Mouse (Mus musculus): ENCODE measurements at regions not wholly inside any gene's neighbourhood (a gene's known extent, or its start where the extent isn't known, plus 50 kb on each side); places are given as distances from the start of the nearest gene placed in this dataset.

DNA sequence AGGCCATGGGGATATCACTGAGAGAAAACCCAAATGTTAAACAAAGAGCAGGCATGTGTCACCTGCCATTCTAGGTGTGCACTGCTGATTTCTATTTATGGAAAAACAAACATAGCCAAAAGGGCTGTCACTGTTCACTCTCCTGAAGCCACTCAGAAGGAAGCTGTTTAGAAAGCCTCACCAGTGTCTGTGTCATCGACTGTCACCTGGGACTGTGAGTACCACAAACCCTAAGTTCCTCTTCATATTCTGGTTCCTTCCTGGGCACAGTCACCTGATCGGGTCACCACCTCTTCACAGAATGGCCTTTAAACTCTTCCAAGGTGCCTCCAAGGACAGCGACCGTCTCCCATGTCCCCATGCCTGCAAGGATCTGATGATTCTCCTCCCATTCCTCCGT is 183.5 kb downstream of the Sptssa start:
- H3K27ac ChIP-seq (replicated peaks) = no peak overlapping the region
- no peak overlapping the region for H3K4me2 ChIP-seq
- H3K4me3 ChIP-seq = no peak overlapping the region
- WGBS = 78% methylated on average over 5 of the region's 5 CpGs
- no peaks in the 10 kb centered on the region for H3K4me1 ChIP-seq (replicated peaks)
- no peaks in the 10 kb centered on the region for H3K9me3 ChIP-seq
- H3K27me3 ChIP-seq = no peaks in the 10 kb centered on the region; the same call in 1 of the 2 replicates
- H3K36me3 ChIP-seq = no peaks in the 10 kb centered on the region
- ATAC-seq (ENCODE audit: low read depth) = no peak
- H3K9ac ChIP-seq = no peak overlapping the region

DNA sequence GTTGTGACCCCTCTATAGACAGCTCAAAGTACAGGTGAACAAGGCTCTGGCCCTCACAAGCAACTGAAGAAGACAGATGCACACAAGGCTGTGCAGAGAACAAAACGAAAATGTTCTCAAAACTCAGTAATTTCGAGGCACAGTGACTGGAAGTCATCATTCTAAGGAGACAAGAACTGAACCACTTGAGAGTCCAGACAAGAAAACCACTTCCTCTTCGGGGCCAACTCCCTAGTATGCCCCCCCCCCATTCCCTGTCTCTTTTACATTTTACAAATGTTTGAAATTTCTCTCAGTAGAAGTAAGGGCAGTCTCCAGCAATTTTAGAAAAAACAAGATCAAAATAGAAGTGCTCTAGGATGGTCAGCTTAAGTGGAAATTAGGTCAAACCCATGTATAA is 184.0 kb downstream of the Sptssa start:
- no peak overlapping the region for H3K4me2 ChIP-seq
- H3K27ac ChIP-seq (replicated peaks) = no peak overlapping the region
- H3K36me3 ChIP-seq = no peaks in the 10 kb centered on the region
- ATAC-seq (ENCODE audit: low read depth) = no peak
- H3K9ac ChIP-seq = no peak overlapping the region
- H3K9me3 ChIP-seq = no peaks in the 10 kb centered on the region
- no peaks in the 10 kb centered on the region; the same call in 1 of the 2 replicates for H3K27me3 ChIP-seq
- no peaks in the 10 kb centered on the region for H3K4me1 ChIP-seq (replicated peaks)
- 82% methylated on average over 3 of the region's 3 CpGs for WGBS
- no peak overlapping the region for H3K4me3 ChIP-seq

DNA sequence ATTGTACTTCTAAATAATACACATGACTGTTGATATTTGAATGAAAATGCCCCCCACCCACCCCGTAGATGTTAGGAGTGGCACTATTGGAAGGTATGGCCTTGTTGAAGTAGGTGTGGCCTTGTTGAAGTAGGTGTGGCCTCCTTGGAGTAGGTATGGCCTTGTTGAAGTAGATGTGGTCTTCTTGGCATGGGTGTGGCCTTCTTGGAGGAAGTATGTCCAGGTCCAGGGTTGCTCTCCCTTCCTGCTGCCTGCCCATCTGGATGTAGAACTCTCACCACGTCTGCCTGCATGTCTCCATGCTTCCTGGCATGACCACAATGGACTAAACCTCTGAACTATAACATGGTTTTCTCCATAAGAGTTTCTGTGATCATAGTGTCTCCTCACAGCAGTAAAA is 188.7 kb downstream of the Sptssa start:
- WGBS = 84% methylated on average over 2 of the region's 2 CpGs

DNA sequence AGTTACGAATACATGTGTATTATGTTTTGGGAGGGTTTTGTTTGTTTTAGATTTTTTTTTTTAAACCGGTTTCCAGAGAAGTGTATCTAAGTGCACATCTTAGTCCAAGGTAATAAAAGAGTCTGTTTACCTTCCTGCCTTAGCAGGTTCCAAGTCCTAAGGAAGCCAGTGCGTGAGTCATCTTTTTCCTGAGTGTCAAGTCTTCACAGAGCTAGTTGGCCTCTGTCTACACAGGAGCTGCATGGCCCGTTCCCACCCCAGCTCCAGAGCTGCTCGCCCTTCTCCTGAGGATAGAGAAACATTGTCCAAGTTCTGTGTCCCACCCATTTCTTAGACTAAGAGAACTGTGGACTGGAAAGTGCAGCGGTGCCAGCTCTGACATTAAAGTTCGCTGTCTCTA is 192.6 kb downstream of the Sptssa start:
- WGBS = 80% methylated on average over 7 of the region's 7 CpGs
- no peaks in the 10 kb centered on the region for H3K27me3 ChIP-seq
- no peak overlapping the region for H3K4me2 ChIP-seq
- no peak for ATAC-seq (ENCODE audit: low read depth)
- H3K27ac ChIP-seq (replicated peaks) = no peak overlapping the region
- no peak overlapping the region for H3K4me3 ChIP-seq
- no peaks in the 10 kb centered on the region for H3K36me3 ChIP-seq
- no peak overlapping the region for H3K9ac ChIP-seq
- H3K9me3 ChIP-seq = no peaks in the 10 kb centered on the region
- no peaks in the 10 kb centered on the region for H3K4me1 ChIP-seq (replicated peaks)

More for the DNA sequence above, 188.7 kb downstream of the Sptssa start:
- no peak for ATAC-seq (ENCODE audit: low read depth)
- Histone ChIP-seq H3K4me1 (replicated peaks) (no peaks in the 10 kb centered on the region), H3K36me3 (no peaks in the 10 kb centered on the region), H3K9me3 (no peaks in the 10 kb centered on the region), H3K27me3 (no peaks in the 10 kb centered on the region), H3K9ac (no peak overlapping the region), H3K4me3 (no peak overlapping the region), H3K4me2 (no peak overlapping the region), H3K27ac (replicated peaks) (no peak overlapping the region)

DNA sequence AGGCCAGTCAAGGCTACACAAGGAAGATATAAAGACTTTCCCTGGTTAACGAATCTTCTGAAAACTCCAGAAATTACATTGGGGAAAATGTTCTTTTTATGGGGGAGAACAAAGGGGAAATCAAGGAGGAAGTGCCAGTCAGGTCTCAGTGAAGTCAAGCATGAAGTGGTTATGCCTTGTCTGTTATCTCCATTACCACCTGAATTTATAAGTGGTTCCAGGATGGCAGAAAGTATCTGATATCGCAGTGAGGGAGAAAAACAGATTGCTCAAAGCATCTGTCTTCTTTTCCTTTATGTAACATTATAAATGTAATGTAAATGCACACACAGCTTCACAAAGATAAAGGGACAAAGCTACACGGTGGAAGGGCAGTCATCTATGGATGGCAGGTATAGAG is 195.0 kb downstream of the Sptssa start:
- H3K4me2 ChIP-seq = no peak overlapping the region
- H3K36me3 ChIP-seq = no peaks in the 10 kb centered on the region
- H3K4me3 ChIP-seq = no peak overlapping the region
- 81% methylated on average over 3 of the region's 3 CpGs for WGBS
- H3K27me3 ChIP-seq = no peaks in the 10 kb centered on the region
- H3K4me1 ChIP-seq (replicated peaks) = no peaks in the 10 kb centered on the region
- ATAC-seq (ENCODE audit: low read depth) = no peak
- no peaks in the 10 kb centered on the region for H3K9me3 ChIP-seq
- no peak overlapping the region for H3K9ac ChIP-seq
- H3K27ac ChIP-seq (replicated peaks) = no peak overlapping the region

DNA sequence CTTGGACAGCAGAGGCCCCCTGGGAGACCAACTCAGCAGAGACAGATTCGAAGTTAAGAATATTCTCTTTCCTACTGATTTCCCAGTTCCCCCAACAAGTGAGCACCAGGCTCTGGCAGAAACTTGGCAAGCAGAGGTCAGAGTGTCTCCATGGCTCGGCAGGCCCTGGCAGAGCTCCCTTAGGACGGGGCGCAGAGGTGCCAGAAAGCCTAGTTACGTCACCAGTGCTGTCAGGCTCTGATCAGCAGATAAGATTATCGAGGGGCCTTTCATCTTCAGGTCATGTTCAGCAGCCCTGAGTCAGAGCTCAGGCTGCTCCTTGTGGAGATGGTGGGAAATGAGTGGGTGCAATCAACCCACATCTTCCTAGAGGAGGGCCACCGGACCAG is 196.2 kb downstream of the Sptssa start:
- WGBS = 88% methylated on average over 7 of the region's 7 CpGs
- no peak for ATAC-seq (ENCODE audit: low read depth)
- Histone ChIP-seq H3K4me1 (replicated peaks) (no peaks in the 10 kb centered on the region), H3K36me3 (no peaks in the 10 kb centered on the region), H3K27ac (replicated peaks) (no peak overlapping the region), H3K9ac (no peak overlapping the region), H3K4me3 (no peak overlapping the region), H3K27me3 (no peaks in the 10 kb centered on the region), H3K4me2 (no peak overlapping the region), H3K9me3 (no peaks in the 10 kb centered on the region)

DNA sequence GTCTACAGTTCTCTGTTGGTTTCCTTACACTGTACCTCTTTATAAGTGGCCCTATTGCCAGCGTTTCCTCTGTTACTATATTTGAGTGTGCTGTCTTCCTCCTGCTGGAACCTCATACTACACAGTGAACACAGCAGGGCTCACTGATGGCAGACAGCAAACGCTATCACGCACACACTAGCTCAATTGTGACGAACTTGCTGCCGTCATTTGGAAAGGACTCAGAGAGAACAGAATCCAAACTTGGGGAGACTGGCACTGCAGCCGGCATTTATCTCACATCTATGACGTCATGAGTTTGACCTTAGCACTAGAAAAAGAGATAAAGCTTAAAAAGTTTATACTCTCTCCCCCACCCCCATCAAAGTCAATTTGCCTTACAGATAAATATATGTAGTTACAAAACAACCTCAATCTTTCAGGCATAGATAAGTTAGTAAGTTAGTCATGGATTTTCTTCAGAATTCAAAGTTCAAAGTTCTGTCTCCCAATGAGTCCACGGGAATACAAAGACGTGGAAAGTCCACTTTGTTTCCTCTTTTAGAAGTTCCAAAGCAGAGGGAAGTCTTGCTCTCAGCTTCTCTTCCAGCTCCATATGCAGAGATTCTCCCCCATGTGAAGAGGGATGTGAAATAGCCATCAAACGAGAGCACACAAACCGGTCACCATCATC is 196.8 kb downstream of the Sptssa start:
- H3K4me2 ChIP-seq = no peak overlapping the region

DNA sequence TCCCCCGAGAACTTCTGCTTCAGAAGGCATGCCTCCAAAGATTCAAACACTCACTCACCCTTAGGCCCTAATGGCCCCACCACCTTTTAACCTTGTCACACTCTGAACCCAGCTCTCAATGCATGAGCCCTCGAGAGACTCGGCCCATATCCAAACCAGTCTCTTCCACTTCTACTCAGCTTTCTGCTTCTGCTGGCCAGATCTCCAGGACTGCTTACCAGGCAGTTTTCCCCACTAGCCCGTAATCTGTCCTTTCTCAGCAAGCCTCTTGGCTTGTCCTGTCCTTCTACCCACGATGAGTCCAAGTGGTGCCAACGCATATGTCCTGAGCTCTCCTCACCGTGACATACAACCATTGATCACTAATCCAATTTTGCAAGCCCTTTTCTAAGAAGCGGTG is 199.6 kb downstream of the Sptssa start:
- WGBS = 88% methylated on average over 8 of the region's 8 CpGs
- no peak overlapping the region for H3K27ac ChIP-seq (replicated peaks)
- H3K4me2 ChIP-seq = no peak overlapping the region
- H3K9me3 ChIP-seq = no peaks in the 10 kb centered on the region
- no peaks in the 10 kb centered on the region for H3K27me3 ChIP-seq
- H3K4me1 ChIP-seq (replicated peaks) = no peaks in the 10 kb centered on the region
- H3K9ac ChIP-seq = no peak overlapping the region
- no peak overlapping the region for H3K4me3 ChIP-seq
- no peak for ATAC-seq (ENCODE audit: low read depth)
- H3K36me3 ChIP-seq = no peaks in the 10 kb centered on the region

More for the DNA sequence above, 196.8 kb downstream of the Sptssa start:
- no peak overlapping the region for H3K27ac ChIP-seq (replicated peaks)
- H3K4me3 ChIP-seq = no peak overlapping the region
- H3K4me1 ChIP-seq (replicated peaks) = no peaks in the 10 kb centered on the region
- 85% methylated on average over 11 of the region's 11 CpGs for WGBS
- no peaks in the 10 kb centered on the region for H3K36me3 ChIP-seq
- no peaks in the 10 kb centered on the region for H3K9me3 ChIP-seq
- H3K27me3 ChIP-seq = no peaks in the 10 kb centered on the region
- no peak for ATAC-seq (ENCODE audit: low read depth)
- no peak overlapping the region for H3K9ac ChIP-seq

DNA sequence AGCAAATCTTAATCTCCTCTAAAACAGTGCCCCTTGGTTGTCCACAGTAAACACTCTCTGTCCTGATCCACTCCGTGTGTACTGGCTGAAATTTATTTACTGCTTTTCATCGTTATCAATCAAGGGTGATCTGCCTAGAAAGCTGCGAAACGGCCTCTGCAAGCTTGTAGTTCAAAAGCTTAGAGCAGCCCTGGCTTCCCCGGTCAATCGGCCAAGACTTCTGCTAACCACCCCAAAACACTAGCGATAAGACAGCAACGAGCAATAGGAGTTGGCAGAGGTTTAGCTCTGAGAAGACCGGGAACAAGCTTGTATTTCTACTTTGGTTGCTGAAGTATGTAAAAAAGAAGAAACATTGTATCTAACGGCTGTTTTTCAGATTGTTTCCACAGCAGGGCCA is 201.8 kb downstream of the Sptssa start:
- H3K4me2 ChIP-seq = no peak overlapping the region
- peaks cover 10% of the 10 kb centered on the region for H3K4me1 ChIP-seq (replicated peaks)
- H3K27me3 ChIP-seq = no peaks in the 10 kb centered on the region
- no peak overlapping the region for H3K9ac ChIP-seq
- no peak overlapping the region for H3K4me3 ChIP-seq
- no peak for ATAC-seq (ENCODE audit: low read depth)
- no peaks in the 10 kb centered on the region for H3K36me3 ChIP-seq
- no peak overlapping the region for H3K27ac ChIP-seq (replicated peaks)
- 81% methylated on average over 10 of the region's 10 CpGs for WGBS
- H3K9me3 ChIP-seq = no peaks in the 10 kb centered on the region

DNA sequence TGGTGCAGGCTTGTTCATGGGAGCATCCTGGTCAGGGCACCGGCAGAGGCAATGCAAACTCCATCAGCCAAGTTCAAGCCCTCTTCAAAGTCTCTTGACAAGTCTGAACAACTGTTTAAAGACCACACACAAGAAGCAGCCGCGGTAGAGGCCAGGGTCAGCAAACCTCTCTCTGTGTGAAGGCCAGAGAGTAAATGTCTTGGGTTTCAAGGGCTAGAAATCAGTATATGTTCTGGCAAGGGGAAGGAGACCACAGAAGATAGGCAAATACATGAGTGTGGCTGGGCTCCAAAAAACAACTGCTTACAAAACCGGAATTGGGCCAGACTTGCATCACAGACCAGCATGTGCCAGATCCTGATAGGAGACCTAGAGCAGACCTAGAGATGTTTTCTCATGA is 203.0 kb downstream of the Sptssa start:
- Histone ChIP-seq H3K9ac (no peak overlapping the region), H3K9me3 (no peaks in the 10 kb centered on the region), H3K36me3 (no peaks in the 10 kb centered on the region), H3K4me3 (no peak overlapping the region), H3K4me2 (no peak overlapping the region), H3K27ac (replicated peaks) (no peak overlapping the region), H3K4me1 (replicated peaks) (peaks cover 12% of the 10 kb centered on the region), H3K27me3 (no peaks in the 10 kb centered on the region)
- ATAC-seq (ENCODE audit: low read depth) = no peak
- WGBS = 88% methylated on average over 4 of the region's 4 CpGs

DNA sequence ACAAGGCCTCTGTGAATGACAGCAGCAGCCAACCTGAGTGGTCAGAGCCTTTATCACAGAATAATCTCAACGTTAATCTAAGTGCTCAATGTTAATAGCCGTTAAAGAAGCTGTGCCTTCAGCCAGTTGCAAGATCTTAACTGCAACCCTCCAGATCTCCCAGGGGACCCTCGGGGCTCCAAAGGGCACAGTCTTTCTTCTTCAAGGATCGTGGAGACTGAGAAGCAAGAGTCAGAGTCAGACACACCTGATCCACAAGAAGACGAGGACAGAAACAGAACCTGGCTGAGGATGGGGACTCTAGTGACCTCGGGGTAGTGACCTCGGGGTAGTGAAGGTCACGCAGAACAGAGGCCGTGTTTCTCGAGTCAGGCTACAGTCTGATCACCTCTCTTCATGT is 206.0 kb downstream of the Sptssa start:
- 73% methylated on average over 10 of the region's 10 CpGs for WGBS
- ATAC-seq (ENCODE audit: low read depth) = no peak

DNA sequence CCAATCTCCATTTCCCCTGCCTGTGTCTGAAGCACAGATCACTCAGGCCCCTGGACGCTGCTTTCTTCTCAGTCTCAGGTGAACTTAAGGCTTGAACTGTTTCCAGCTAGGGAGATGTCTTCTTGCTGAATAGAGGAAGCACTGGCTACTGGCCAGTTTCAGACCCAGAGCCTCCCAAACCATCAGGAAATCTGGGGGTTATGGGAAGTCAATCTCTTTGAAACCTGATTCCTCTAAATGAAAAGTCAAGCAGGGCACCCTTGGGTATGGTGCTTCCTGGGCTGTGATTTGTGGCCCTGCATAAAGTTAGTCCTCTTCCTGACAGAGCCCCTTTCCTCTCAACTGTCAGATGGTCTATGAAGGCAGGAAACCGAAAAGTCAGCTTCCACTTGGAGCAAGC is 208.2 kb downstream of the Sptssa start:
- Histone ChIP-seq H3K27ac (replicated peaks) (no peak overlapping the region), H3K4me2 (no peak overlapping the region), H3K36me3 (no peaks in the 10 kb centered on the region), H3K4me1 (replicated peaks) (peaks cover 29% of the 10 kb centered on the region), H3K9ac (no peak overlapping the region), H3K27me3 (no peaks in the 10 kb centered on the region), H3K9me3 (no peaks in the 10 kb centered on the region), H3K4me3 (no peak overlapping the region)
- no peak for ATAC-seq (ENCODE audit: low read depth)
- 69% methylated on average over 2 of the region's 2 CpGs for WGBS

More for the DNA sequence above, 206.0 kb downstream of the Sptssa start:
- no peak overlapping the region for H3K4me2 ChIP-seq
- H3K4me3 ChIP-seq = no peak overlapping the region
- H3K9ac ChIP-seq = no peak overlapping the region
- H3K27me3 ChIP-seq = no peaks in the 10 kb centered on the region
- no peaks in the 10 kb centered on the region for H3K36me3 ChIP-seq
- no peaks in the 10 kb centered on the region for H3K9me3 ChIP-seq
- H3K27ac ChIP-seq (replicated peaks) = no peak overlapping the region
- H3K4me1 ChIP-seq (replicated peaks) = peaks cover 12% of the 10 kb centered on the region

DNA sequence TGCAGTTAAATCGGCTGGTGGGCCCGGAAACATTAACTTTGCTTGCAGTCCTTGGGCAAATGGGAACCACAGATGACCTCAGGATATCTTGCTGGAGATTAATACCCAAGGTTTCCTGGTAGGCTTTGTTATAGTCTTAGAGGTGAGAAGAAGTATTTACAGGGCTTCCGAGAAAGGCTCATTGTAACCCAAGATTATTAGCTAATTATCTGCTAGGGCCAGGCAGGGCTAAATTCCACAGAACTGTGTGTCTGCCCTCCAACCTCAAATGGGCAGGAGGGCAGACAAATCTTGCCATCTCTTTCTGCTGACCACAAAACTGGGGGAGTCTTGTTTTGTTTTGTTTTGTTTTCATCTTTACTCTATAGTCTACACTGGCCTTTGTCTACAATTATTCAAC is 209.0 kb downstream of the Sptssa start:
- Histone ChIP-seq H3K27ac (replicated peaks) (no peak overlapping the region), H3K9me3 (no peaks in the 10 kb centered on the region), H3K4me1 (replicated peaks) (peaks cover 31% of the 10 kb centered on the region), H3K36me3 (no peaks in the 10 kb centered on the region), H3K9ac (no peak overlapping the region), H3K27me3 (no peaks in the 10 kb centered on the region), H3K4me2 (no peak overlapping the region), H3K4me3 (no peak overlapping the region)
- ATAC-seq (ENCODE audit: low read depth) = no peak
- 70% methylated on average over 3 of the region's 3 CpGs for WGBS
